Mouse (Mus musculus): ENCODE data around the gene Tmem89. TPM values are rescaled to one million over a fixed set of nuclear protein-coding genes. Genes with fewer than 3 reads are reported as not detected.

Gene Tmem89
- total and polyA plus RNA-seq, 2 experiments from 2014 or later: not detected

- no peaks in the 10 kb centered on the region for H3K9me3 ChIP-seq (replicated peaks; ENCODE audit: control insufficient read depth, low read length)
- H3K36me3 ChIP-seq (replicated peaks; ENCODE audit: control insufficient read depth, insufficient read depth, low read length): peaks cover 52% of the 10 kb centered on the region
- no peak overlapping the region for H3K4me2 ChIP-seq (ENCODE audit: low read depth, low read length)
- no peak overlapping the region for H3K4me3 ChIP-seq (ENCODE audit: low read depth, low read length)
- ATAC-seq (ENCODE audit: insufficient read depth, low read depth): peak; percentile 54; the same call in 1 of the 2 replicates
- H3K27ac ChIP-seq (ENCODE audit: low read depth): peak overlapping the region; percentile 44
- no peak for TF ChIP-seq CTCF (IDR thresholded peaks at IDR 0.05; ENCODE audit: low read depth)
- TF ChIP-seq EP300 (IDR thresholded peaks at IDR 0.05; ENCODE audit: low read depth): no peak
- DNase-seq (ENCODE audit: low spot score): peak; percentile 43
- H3K4me1 ChIP-seq (ENCODE audit: control insufficient read depth, insufficient read depth): peaks cover 16% of the 10 kb centered on the region
- 55% methylated on average over 9 of the region's 9 CpGs for WGBS
- H3K27me3 ChIP-seq (ENCODE audit: control insufficient read depth, insufficient read depth, low read length): peaks cover 16% of the 10 kb centered on the region
- no peak overlapping the region for H3K9ac ChIP-seq (replicated peaks; ENCODE audit: low read depth, low read length)
These were observed 35.7 kb downstream of the Tmem89 start for GRCm38 (mm10) chr9:108949967-108950728.

- ATAC-seq (ENCODE audit: insufficient read depth, low read depth) (no peak), DNase-seq (ENCODE audit: low spot score) (no peak)
- Histone ChIP-seq H3K4me3 (ENCODE audit: low read depth, low read length) (peak within 1 kb of the TSS; percentile 15; the same call in 1 of the 2 replicates), H3K27me3 (ENCODE audit: control insufficient read depth, insufficient read depth, low read length) (peaks cover 20% of the 10 kb centered on the region), H3K9me3 (replicated peaks; ENCODE audit: control insufficient read depth, low read length) (no peaks in the 10 kb centered on the region), H3K9ac (replicated peaks; ENCODE audit: low read depth, low read length) (no peak within 1 kb of the TSS), H3K36me3 (replicated peaks; ENCODE audit: control insufficient read depth, insufficient read depth, low read length) (peaks cover 22% of the 10 kb centered on the region), H3K4me2 (ENCODE audit: low read depth, low read length) (peak within 1 kb of the TSS; percentile 47), H3K4me1 (ENCODE audit: control insufficient read depth, insufficient read depth) (peaks cover 16% of the 10 kb centered on the region), H3K27ac (ENCODE audit: low read depth) (no peak within 1 kb of the TSS)
- TF ChIP-seq EP300 (IDR thresholded peaks at IDR 0.05; ENCODE audit: low read depth) (no peak), CTCF (IDR thresholded peaks at IDR 0.05; ENCODE audit: low read depth) (no peak)
- 10% methylated on average over 15 of the region's 15 CpGs for WGBS
These were observed 38.7 kb downstream of the Tmem89 start, which contains the start of gene Col7a1 for GRCm38 (mm10) chr9:108953081-108953636. Gene Col7a1 (plus strand): TSS chr9:108953586.

- H3K9me3 ChIP-seq (replicated peaks; ENCODE audit: control insufficient read depth, low read length): no peaks in the 10 kb centered on the region
- H3K4me2 ChIP-seq (ENCODE audit: low read depth, low read length): no peak overlapping the region
- DNase-seq (ENCODE audit: low spot score) (no peak), ATAC-seq (ENCODE audit: insufficient read depth, low read depth) (no peak)
- H3K27me3 ChIP-seq (ENCODE audit: control insufficient read depth, insufficient read depth, low read length): peaks cover 25% of the 10 kb centered on the region
- peaks cover 3% of the 10 kb centered on the region; the same call in 1 of the 2 replicates for H3K36me3 ChIP-seq (replicated peaks; ENCODE audit: control insufficient read depth, insufficient read depth, low read length)
- 86% methylated on average over 11 of the region's 11 CpGs for WGBS
- H3K9ac ChIP-seq (replicated peaks; ENCODE audit: low read depth, low read length): no peak overlapping the region
- H3K4me3 ChIP-seq (ENCODE audit: low read depth, low read length): no peak overlapping the region
- no peak overlapping the region for H3K27ac ChIP-seq (ENCODE audit: low read depth)
- no peak for TF ChIP-seq EP300 (IDR thresholded peaks at IDR 0.05; ENCODE audit: low read depth)
- peaks cover 3% of the 10 kb centered on the region; the same call in 1 of the 2 replicates for H3K4me1 ChIP-seq (ENCODE audit: control insufficient read depth, insufficient read depth)
These were observed 40.8 kb downstream of the Tmem89 start for GRCm38 (mm10) chr9:108955241-108955640.

DNA sequence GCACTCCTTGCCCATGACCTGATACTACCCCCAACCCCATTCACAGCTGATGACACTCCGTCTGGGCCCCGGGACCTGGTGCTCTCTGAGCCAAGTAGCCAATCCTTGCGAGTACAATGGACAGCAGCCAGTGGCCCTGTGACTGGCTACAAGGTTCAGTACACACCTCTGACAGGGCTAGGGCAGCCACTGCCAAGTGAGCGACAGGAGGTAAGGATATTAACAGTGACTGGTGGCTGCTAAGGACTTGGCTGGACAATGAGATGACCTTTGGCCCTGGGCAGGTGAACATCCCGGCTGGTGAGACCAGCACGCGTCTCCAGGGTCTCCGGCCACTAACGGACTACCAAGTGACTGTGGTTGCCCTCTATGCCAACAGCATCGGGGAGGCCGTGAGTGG, 41.4 kb downstream of the Tmem89 start:
- H3K9me3 ChIP-seq (replicated peaks; ENCODE audit: control insufficient read depth, low read length): no peaks in the 10 kb centered on the region
- no peak overlapping the region for H3K9ac ChIP-seq (replicated peaks; ENCODE audit: low read depth, low read length)
- no peak overlapping the region for H3K27ac ChIP-seq (ENCODE audit: low read depth)
- H3K36me3 ChIP-seq (replicated peaks; ENCODE audit: control insufficient read depth, insufficient read depth, low read length): no peaks in the 10 kb centered on the region; the same call in 1 of the 2 replicates
- 90% methylated on average over 11 of the region's 11 CpGs for WGBS
- peaks cover 25% of the 10 kb centered on the region for H3K27me3 ChIP-seq (ENCODE audit: control insufficient read depth, insufficient read depth, low read length)
- H3K4me1 ChIP-seq (ENCODE audit: control insufficient read depth, insufficient read depth): peaks cover 3% of the 10 kb centered on the region; the same call in 1 of the 2 replicates
- ATAC-seq (ENCODE audit: insufficient read depth, low read depth) (no peak), DNase-seq (ENCODE audit: low spot score) (no peak)
- no peak overlapping the region for H3K4me2 ChIP-seq (ENCODE audit: low read depth, low read length)
- no peak overlapping the region for H3K4me3 ChIP-seq (ENCODE audit: low read depth, low read length)
- TF ChIP-seq EP300 (IDR thresholded peaks at IDR 0.05; ENCODE audit: low read depth) (no peak), CTCF (IDR thresholded peaks at IDR 0.05; ENCODE audit: low read depth) (no peak)

DNA sequence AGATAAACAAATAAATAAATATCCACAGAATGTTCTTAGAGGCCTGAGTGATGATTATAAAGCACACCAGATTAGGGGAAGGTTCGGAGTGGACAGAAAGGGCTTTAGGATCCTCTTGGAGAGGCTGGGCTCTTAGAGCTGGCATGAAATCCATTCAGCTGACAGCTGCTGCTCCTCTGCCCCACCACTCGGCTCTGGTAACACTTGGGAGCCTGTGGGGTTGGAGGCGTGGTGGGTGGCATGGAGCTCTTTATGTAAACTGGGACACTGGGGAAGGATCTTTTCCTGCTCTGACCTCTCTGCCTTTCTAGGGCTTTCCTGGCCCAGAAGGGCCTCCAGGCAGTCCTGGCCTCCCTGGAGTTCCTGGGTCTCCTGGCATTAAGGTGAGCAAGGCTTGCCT, 49.2 kb downstream of the Tmem89 start:
- TF ChIP-seq CTCF (IDR thresholded peaks at IDR 0.05; ENCODE audit: low read depth) (no peak), EP300 (IDR thresholded peaks at IDR 0.05; ENCODE audit: low read depth) (no peak)
- Histone ChIP-seq H3K9me3 (replicated peaks; ENCODE audit: control insufficient read depth, low read length) (no peaks in the 10 kb centered on the region), H3K9ac (replicated peaks; ENCODE audit: low read depth, low read length) (no peak overlapping the region), H3K4me1 (ENCODE audit: control insufficient read depth, insufficient read depth) (no peaks in the 10 kb centered on the region), H3K27ac (ENCODE audit: low read depth) (no peak overlapping the region), H3K4me2 (ENCODE audit: low read depth, low read length) (no peak overlapping the region), H3K36me3 (replicated peaks; ENCODE audit: control insufficient read depth, insufficient read depth, low read length) (no peaks in the 10 kb centered on the region), H3K27me3 (ENCODE audit: control insufficient read depth, insufficient read depth, low read length) (0 out of 2 replicates have a peak, but pooled peaks cover under 1% of the 10 kb centered on the region), H3K4me3 (ENCODE audit: low read depth, low read length) (no peak overlapping the region)
- DNase-seq (ENCODE audit: low spot score): no peak
- WGBS: 59% methylated on average over 3 of the region's 3 CpGs
- no peak for ATAC-seq (ENCODE audit: insufficient read depth, low read depth)

Data from heart, postnatal 0 days (tissue).